Mouse (Mus musculus): ENCODE data around the gene Mlf1. TPM values are rescaled to one million over a fixed set of nuclear protein-coding genes. Genes with fewer than 3 reads are reported as not detected.
A peak's percentile ranks its signal among the peaks of the same experiment; 100 is the strongest.

The Mlf1 gene
- polyA plus RNA-seq, 1 experiment from 2014 or later = 5.7 TPM

DNA sequence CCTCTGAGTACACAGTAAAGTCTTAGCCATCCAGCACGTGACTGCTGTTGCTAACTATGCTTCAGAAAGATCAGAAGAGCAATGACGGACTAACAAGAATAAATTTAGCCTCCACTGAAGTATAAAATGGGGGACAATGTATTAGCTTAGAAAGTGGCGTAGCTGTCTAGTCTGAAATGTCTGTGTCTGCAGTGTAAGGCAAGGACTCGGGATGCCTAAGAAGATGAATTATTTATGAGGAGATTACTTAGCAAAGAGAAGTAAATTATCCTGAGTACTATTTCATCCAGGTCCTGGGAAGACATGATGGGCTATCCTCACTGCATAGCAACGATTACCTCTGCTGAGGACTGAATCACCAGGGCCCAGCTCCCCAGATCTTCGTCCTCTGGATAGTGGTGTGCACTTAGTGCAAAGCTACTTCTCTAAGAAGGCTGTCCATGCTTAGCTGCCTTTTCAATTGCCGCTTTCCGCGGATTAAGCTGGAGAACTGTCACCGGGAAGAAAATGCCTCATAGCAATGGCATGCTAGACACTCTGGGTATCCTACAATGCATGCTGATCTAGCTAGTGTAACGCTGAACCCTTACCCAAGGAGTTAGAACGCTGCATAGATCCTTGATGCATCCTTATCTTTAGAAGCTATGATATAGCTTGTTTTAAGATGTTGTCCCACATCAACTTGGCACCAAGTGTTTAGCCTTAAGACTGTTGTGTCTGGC lies 22.3 kb upstream of the Mlf1 start:
- ATAC-seq (ENCODE audit: low FRiP score, low TSS enrichment) (no peak), DNase-seq (ENCODE audit: low spot score) (no peak)
- H3K27ac ChIP-seq (replicated peaks) = no peak overlapping the region
- H3K9ac ChIP-seq (ENCODE audit: low read length) = no peak overlapping the region
- H3K4me2 ChIP-seq (replicated peaks; ENCODE audit: low read depth) = no peak overlapping the region
- TF ChIP-seq CTCF (IDR thresholded peaks at IDR 0.05; ENCODE audit: low read depth) (no peak), EP300 (optimal IDR thresholded peaks at IDR 0.05) (no peak)
- H3K27me3 ChIP-seq (ENCODE audit: control insufficient read depth, insufficient read depth, low read length) = no peaks in the 10 kb centered on the region
- H3K4me1 ChIP-seq (replicated peaks; ENCODE audit: control insufficient read depth, insufficient read depth) = no peaks in the 10 kb centered on the region
- 80% methylated on average over 12 of the region's 12 CpGs for WGBS
- no peaks in the 10 kb centered on the region for H3K36me3 ChIP-seq (ENCODE audit: control insufficient read depth, insufficient read depth, low read length)
- H3K9me3 ChIP-seq (ENCODE audit: control insufficient read depth, low read length) = no peaks in the 10 kb centered on the region
- no peak overlapping the region for H3K4me3 ChIP-seq (ENCODE audit: low read depth, low read length)

DNA sequence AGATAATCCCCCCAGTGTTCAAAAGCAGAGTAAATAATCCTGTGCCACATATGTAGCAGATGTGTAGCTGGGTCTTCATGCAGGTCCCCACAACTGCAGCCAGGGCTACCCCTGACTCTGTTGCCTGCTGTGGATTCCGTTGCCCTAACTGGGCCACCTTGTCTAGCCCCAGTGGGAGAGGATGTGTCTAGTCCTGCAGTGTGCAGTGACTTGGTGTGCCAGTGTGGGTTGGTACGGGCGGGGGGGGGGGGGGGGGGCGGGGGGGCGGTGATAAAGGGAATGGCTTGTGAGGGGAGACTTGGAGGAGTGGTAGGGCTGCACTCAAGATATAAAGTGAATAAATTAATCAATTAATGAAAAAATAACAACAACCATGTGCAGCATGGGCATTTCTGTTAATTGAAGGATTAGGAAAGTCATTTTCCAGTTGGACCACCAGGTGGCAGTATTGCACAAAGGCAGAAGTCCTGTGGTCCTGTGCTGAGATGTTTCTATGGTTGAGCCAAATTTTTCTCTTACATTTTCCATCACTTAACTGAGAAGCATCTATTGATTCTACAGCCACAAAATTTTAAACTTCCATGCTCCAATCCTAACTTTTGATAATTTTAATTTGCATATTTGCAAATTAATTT lies 21.7 kb upstream of the Mlf1 start:
- no peak overlapping the region for H3K9ac ChIP-seq (ENCODE audit: low read length)
- ATAC-seq (ENCODE audit: low FRiP score, low TSS enrichment) (no peak), DNase-seq (ENCODE audit: low spot score) (peak; percentile 30)
- no peak overlapping the region for H3K4me3 ChIP-seq (ENCODE audit: low read depth, low read length)
- H3K27me3 ChIP-seq (ENCODE audit: control insufficient read depth, insufficient read depth, low read length) = no peaks in the 10 kb centered on the region
- no peaks in the 10 kb centered on the region for H3K9me3 ChIP-seq (ENCODE audit: control insufficient read depth, low read length)
- H3K36me3 ChIP-seq (ENCODE audit: control insufficient read depth, insufficient read depth, low read length) = no peaks in the 10 kb centered on the region
- H3K4me1 ChIP-seq (replicated peaks; ENCODE audit: control insufficient read depth, insufficient read depth) = no peaks in the 10 kb centered on the region
- 17% methylated on average over 2 of the region's 5 CpGs for WGBS
- TF ChIP-seq CTCF (IDR thresholded peaks at IDR 0.05; ENCODE audit: low read depth) (peak; percentile 88), EP300 (optimal IDR thresholded peaks at IDR 0.05) (no peak)
- no peak overlapping the region for H3K27ac ChIP-seq (replicated peaks)
- H3K4me2 ChIP-seq (replicated peaks; ENCODE audit: low read depth) = no peak overlapping the region

DNA sequence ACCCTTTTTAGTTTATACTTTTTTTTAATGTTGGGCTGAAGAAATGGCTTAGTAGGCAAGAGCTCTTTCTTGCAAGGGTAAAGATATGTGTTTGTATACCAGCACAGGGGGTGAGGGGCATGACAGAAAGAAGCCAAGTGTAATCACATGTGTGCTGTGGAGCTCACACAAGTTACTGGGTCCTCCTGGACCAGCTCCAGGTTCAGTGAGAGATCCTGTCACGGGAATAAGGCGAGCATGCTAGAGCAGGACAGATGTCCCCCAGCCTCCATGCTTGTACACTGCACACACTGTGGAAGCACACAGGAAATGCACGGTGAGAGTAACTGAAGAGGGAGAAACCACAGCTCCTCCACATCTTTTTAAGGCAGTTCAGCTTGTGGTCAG lies 21.1 kb upstream of the Mlf1 start:
- Histone ChIP-seq H3K4me1 (replicated peaks; ENCODE audit: control insufficient read depth, insufficient read depth) (no peaks in the 10 kb centered on the region), H3K27me3 (ENCODE audit: control insufficient read depth, insufficient read depth, low read length) (no peaks in the 10 kb centered on the region), H3K4me2 (replicated peaks; ENCODE audit: low read depth) (no peak overlapping the region), H3K9ac (ENCODE audit: low read length) (no peak overlapping the region), H3K27ac (replicated peaks) (no peak overlapping the region), H3K9me3 (ENCODE audit: control insufficient read depth, low read length) (no peaks in the 10 kb centered on the region), H3K36me3 (ENCODE audit: control insufficient read depth, insufficient read depth, low read length) (no peaks in the 10 kb centered on the region), H3K4me3 (ENCODE audit: low read depth, low read length) (no peak overlapping the region)
- DNase-seq (ENCODE audit: low spot score) (no peak), ATAC-seq (ENCODE audit: low FRiP score, low TSS enrichment) (no peak)
- WGBS = 90% methylated on average over 3 of the region's 3 CpGs
- TF ChIP-seq EP300 (optimal IDR thresholded peaks at IDR 0.05) (no peak), CTCF (IDR thresholded peaks at IDR 0.05; ENCODE audit: low read depth) (no peak)

DNA sequence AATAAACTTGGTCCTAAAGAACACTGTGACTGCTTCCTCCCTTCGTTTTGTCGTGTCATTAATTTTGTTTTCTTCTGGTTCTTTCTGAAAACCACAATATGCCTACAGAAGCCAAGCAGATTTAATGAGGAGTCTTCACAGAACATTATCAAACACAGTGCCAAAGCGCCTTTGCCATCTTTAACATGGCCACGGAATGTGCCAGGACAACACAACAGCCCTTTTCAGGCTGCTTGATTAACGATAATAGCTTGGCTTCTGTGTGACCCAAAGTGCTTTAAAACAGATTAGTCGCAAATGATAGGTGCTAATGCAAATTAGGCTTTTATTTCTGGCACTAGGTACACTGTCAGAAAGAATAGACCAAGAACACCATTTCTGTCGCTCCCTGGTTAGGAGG lies 15.5 kb upstream of the Mlf1 start:
- no peaks in the 10 kb centered on the region for H3K27me3 ChIP-seq (ENCODE audit: control insufficient read depth, insufficient read depth, low read length)
- no peaks in the 10 kb centered on the region for H3K9me3 ChIP-seq (ENCODE audit: control insufficient read depth, low read length)
- no peak overlapping the region for H3K4me2 ChIP-seq (replicated peaks; ENCODE audit: low read depth)
- H3K4me3 ChIP-seq (ENCODE audit: low read depth, low read length) = no peak overlapping the region
- DNase-seq (ENCODE audit: low spot score) = no peak
- no peak overlapping the region for H3K27ac ChIP-seq (replicated peaks)
- no peaks in the 10 kb centered on the region for H3K36me3 ChIP-seq (ENCODE audit: control insufficient read depth, insufficient read depth, low read length)
- H3K9ac ChIP-seq (ENCODE audit: low read length) = no peak overlapping the region
- no peak for ATAC-seq (ENCODE audit: low FRiP score, low TSS enrichment)
- TF ChIP-seq EP300 (optimal IDR thresholded peaks at IDR 0.05) (no peak), CTCF (IDR thresholded peaks at IDR 0.05; ENCODE audit: low read depth) (no peak)
- WGBS = 83% methylated on average over 7 of the region's 7 CpGs
- no peaks in the 10 kb centered on the region for H3K4me1 ChIP-seq (replicated peaks; ENCODE audit: control insufficient read depth, insufficient read depth)

DNA sequence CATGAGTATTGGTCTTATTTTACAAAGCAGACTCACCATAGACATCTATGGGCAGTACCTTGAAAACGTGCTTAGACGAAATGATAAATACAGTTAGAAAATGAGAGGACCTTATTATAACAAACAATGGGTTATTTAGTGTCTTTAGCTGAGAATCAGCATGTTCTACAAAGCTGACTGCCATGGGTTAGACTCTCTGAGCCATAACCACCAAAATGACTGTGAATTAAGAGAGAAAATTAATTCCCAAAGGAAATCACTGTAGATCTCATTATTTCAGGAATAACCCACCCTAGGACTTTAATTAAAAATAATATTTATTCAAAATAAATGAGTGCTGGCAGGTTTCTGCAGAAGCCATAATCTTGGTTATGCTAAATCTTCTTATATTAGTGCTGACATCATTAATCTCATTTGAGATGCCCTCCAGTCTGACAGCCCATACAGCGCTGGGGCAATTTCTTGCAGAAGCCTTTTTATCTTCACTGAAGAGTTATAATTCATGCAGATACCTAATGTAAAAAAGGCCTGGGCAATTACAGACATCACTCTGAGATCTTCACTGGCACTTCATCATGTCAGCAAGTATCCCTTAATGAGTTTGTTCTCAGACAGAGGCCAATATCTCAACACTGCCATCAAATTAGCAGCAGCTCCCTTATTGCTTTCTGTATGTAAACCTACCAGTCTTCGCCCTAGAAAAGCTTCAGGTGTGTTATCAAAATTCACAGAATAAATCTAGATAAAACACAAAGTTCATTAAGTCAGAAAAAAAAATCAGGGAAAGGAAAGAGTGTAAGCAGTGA lies 7.6 kb upstream of the Mlf1 start:
- Histone ChIP-seq H3K4me3 (ENCODE audit: low read depth, low read length) (no peak overlapping the region), H3K27ac (replicated peaks) (no peak overlapping the region), H3K4me2 (replicated peaks; ENCODE audit: low read depth) (no peak overlapping the region), H3K27me3 (ENCODE audit: control insufficient read depth, insufficient read depth, low read length) (no peaks in the 10 kb centered on the region), H3K9ac (ENCODE audit: low read length) (no peak overlapping the region), H3K36me3 (ENCODE audit: control insufficient read depth, insufficient read depth, low read length) (no peaks in the 10 kb centered on the region), H3K9me3 (ENCODE audit: control insufficient read depth, low read length) (no peaks in the 10 kb centered on the region), H3K4me1 (replicated peaks; ENCODE audit: control insufficient read depth, insufficient read depth) (no peaks in the 10 kb centered on the region)
- WGBS = 76% methylated on average over 4 of the region's 4 CpGs
- no peak for ATAC-seq (ENCODE audit: low FRiP score, low TSS enrichment)
- no peak for TF ChIP-seq CTCF (IDR thresholded peaks at IDR 0.05; ENCODE audit: low read depth)
- no peak for TF ChIP-seq EP300 (optimal IDR thresholded peaks at IDR 0.05)
- no peak for DNase-seq (ENCODE audit: low spot score)

Data from stomach, postnatal 0 days (tissue).